Mouse (Mus musculus): Measurements from ENCODE around the gene Ccdc177.

DNA sequence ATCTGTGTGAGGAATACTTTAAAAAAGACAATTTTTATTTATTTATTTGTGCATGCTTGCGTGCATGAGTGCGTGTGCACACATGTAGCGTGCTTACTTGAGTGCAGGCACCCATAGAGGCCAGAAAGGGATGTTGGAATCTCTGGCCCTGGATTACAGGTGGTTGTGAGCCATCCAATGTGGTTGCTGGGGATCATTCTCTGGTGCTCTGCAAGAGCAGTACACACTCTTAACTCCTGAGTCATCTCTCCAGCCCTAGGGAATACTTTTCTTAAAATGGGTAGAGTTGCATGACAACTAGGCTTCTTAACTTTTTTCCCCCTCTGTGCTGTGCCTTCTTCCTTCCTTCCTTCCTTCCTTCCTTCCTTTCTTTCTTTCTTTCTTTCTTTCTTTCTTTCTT is 39.7 kb upstream of the Ccdc177 start:
- TF ChIP-seq MAFK (IDR thresholded peaks at IDR 0.05; ENCODE audit: borderline replicate concordance, low read depth, low read length), result no peak
- TF ChIP-seq CTCF (IDR thresholded peaks at IDR 0.05 in 2 of 3, conservative IDR thresholded peaks at IDR 0.05 in 1 of 3; ENCODE audit: control insufficient read depth in 1 of 3, insufficient read depth in 1 of 3, low read depth in 2 of 3, low read length in 3 of 3, poor library complexity in 1 of 3, severe bottlenecking in 1 of 3), result no peak
